Mouse (Mus musculus) heart, adult 2 months (tissue): ENCODE measurements around the gene Ano10.

ENCODE experiments used
- CTCF ChIP-seq: fragments of 200-600 bp; IDR thresholded peaks from 2 replicates; pipeline ENCODE4 v1.8.1; 2022; ENCODE audit warnings: antibody characterized with exemption, mild to moderate bottlenecking, moderate library complexity
- EP300 ChIP-seq: fragments of 200-500 bp; IDR thresholded peaks from 2 replicates; pipeline ENCODE4 v1.6.1; 2011; ENCODE audit warnings: low read depth, low read length, control low read depth; ENCODE audit not compliant: insufficient read depth
- POLR2A ChIP-seq: fragments of 200-500 bp; IDR thresholded peaks from 2 replicates; pipeline ENCODE4 v1.6.1; 2011; ENCODE audit warnings: mild to moderate bottlenecking, low read depth, low read length, control low read depth; ENCODE audit not compliant: insufficient read depth

DNA sequence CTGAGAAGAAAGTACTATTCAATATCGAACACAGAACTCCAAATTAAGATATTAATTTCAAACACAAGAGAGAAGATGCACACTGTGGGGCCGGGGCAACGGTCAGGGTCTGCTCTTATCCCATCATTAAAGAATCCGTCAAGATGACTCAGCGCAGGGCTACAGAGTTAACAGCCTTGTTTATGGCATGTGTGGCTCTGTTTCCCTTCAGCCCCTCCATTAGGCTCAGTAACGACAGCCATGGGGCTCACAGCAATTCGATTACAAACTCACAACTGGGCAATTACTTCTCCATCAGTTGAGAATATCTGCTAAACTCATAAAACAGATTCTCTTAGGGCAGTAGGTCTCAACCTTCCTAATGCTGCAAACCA is 60.3 kb downstream of the Ano10 start:
- TF ChIP-seq POLR2A (no peak), CTCF (no peak), EP300 (no peak)
